Mouse (Mus musculus): ENCODE data around the gene Zscan2.

Zscan2 gene

DNA sequence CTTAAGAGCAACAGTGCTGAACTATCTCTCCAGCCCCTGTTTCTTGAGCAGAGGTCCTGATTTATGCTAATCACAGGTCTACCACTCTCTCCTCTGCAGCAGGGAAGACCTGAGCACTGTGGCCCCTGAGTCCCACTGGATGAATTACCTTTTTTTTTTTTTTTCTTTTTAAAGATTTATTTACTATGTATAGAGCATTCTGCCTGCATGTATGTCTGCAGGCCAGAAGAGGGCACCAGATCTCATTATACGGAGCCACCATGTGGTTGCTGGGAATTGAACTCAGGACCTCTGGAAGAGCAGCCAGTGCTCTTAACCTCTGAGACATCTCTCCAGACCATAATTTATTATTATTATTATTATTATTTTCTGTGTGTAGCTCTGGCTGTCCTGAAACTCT, 24.9 kb downstream of the Zscan2 start:
- DNase-seq (ENCODE audit: low spot score) = no peak

DNA sequence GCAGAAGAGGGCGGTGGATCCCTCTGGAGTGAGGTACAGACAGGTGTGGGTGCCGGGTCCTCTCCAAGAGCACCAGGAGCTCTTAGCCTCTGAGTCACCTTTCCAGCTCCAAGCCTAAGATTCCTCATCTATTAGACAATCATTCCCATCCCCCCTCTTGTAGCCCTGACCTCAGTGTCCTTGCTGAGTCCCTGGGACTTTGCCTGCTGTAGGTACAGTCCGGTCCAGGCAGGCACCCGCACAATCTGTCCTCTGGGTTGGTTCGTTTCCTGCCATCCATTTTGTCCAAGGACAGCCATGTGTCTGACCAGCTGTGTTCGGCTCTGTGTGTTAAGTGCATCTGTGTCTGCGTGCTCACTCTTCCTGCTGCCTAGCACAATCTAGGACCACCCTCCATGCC, 27.9 kb downstream of the Zscan2 start:
- no peak for DNase-seq (ENCODE audit: low spot score)

DNA sequence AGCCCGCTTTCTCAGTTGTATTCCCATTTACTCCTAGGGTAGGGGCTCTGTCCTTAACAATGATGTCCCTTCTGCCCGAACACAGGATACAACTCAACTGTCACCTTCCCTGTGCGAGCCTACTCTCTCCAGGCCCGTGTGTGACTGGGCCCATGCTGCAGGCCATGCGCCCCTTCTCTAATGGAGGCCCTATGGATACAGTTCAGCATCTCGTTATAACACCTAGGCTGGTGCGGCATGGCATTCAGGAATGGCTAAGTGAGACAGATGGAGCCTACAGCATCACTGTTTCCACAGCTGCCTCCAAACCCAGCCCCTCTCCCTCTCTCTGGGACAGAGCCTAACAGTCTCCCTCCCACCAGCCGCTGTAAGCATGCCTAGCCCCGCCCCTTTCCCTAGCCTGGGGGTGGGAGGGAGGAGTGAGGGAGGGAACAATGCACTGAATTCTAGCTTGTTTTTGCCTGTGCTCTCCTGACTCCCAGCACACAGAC, 28.3 kb downstream of the Zscan2 start:
- no peak for DNase-seq (ENCODE audit: low spot score)

DNA sequence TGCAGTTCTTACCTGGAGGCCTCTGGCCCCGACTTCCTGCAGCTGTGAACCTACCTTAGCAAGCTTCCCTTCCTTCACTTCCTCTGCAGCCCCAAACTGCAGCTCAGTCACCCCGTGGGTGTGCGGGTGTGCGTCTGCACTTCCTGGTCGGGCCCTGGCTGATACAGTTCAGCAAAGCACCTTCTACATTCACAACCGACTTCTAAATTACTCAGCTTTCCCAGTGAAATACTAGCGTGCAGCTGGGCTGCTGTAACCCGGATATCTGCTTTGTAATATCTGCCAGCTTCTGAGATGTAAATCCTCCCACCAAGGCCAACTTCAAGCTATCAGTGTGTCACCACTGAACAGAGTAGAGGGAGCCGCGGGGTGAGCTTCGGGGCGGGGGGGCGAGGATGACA, 29.1 kb downstream of the Zscan2 start:
- no peak for DNase-seq (ENCODE audit: low spot score)

DNA sequence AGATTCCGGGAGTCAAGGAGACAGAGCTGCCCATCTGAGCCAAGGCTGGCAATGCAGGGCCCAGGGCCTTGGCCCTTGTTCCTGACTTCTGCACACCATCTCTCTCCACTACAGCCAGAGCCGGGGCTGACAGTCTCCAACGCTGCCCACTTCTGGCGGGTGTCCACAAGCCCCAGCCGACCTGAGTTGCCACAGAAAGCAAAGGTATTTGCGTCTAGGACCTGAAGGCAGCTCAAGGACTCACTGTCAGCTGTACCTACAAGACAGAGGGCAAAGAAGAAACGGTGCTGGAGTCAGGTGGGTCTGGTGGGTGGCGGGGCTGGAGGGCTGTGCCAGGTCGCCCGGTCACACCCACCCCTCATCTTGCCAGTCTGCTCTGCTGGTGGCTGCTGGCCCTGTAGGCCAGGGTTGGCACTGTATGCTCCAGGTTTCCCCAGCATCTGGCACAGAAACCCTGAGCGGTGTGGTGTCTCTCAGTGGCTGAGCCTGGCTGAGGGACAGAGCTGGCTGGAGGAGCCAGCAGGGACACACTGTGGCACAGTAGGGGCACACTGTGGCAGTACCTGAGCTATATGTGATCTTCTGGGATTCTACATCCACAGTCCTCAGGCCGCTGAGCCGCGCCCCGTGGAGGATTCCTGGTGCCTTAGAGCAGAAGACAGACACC, 32.5 kb downstream of the Zscan2 start:
- no peak for DNase-seq (ENCODE audit: low spot score)

- no peak for DNase-seq (ENCODE audit: low spot score)
These were observed 33.0 kb downstream of the Zscan2 start for GRCm38 (mm10) chr7:80893753-80894129.

DNA sequence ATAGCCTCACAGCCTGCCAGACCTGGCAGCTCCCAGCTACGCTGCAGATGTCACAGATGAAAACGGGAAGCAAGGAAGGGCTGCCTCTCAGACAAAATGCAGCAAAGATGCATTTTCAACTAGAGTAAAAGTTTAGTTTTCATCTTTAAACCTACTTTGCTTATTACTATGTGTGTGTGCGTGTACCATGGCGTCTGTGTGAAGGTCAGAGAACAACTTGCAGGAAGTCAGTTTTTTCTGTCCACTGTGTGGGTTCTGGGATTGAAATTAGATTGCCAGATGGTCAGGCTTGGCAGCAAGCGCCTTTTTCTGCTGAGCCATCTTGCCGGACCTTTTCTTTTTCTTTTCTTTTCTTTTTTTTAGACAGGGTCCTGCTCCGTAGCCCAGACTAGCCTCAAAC, 33.5 kb downstream of the Zscan2 start:
- DNase-seq (ENCODE audit: low spot score) = no peak

DNA sequence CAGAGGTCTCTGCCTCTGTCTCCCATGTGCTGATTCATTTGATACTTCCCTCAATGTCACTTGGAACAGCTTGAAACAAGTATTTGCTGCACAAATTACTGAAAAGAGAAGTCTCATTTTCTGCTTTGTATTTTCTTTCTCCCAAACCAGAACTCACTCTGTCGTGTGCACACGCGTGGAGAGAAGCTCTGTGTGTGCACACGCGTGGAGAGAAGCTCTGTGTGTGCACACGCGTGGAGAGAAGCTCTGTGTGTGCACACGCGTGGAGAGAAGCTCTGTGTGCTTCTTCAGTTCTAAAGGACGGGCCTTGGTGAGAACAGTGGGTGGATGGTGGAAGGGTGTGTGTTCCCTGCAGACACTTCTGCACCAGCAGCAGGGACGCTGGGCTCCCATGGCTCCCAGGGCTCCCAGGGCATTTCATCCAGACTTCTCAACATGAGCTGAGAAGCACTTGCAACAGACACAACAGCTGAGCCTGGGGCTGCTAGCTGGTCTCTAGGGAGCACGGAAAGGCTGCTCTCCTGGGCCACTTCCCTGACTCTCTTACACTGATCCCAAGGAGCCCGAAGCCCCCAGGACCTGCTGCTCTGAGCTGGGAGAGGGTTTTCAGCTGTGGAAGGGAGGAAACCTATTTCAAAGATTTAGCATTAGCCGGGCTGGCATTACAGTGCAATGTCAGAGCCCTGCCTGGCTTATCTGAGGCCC, 34.2 kb downstream of the Zscan2 start:
- DNase-seq (ENCODE audit: low spot score) = no peak

- no peak for DNase-seq (ENCODE audit: low spot score)
These were observed 36.4 kb downstream of the Zscan2 start for GRCm38 (mm10) chr7:80897134-80897533.

GRCm38 (mm10) chr7:80897721-80898120, 37.0 kb downstream of the Zscan2 start:
- no peak for DNase-seq (ENCODE audit: low spot score)

DNA sequence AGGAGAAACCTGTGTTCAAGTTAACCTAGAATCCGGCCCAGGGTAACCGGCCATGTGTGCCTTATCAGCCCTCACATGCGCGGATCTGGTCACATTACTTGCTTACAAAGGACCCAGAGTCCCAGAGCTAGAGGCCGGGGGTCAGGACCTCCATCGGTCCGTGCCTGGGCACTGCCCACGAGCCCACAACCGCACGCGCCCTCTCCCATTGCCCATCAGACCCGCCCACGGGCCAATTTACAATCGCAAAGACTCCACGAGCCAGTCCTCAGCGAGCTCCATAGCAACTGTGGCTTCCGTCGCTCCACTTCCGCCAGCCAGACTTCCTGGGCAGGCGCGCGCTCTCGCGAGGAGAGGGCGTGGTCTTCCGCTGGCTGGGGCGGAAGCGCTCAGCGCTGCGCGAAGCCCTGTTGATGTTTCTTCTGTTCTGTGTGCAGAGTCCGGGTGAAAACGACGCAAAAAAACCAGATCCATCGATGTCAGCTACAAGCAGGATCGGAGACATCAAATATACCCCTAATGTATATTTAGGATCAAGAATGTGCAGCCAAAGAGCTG, 40.3 kb downstream of the Zscan2 start, which contains the start of gene Wdr73:
Gene Wdr73, minus strand, starts transcription at position 326 of the 558 bp plus-strand sequence.
- peak; percentile 88 for DNase-seq (ENCODE audit: low spot score)

- DNase-seq (ENCODE audit: low spot score) = no peak
These were observed 41.0 kb downstream of the Zscan2 start for GRCm38 (mm10) chr7:80901541-80902274.

GRCm38 (mm10) chr7:80903625-80904422, 43.1 kb downstream of the Zscan2 start:
- no peak for DNase-seq (ENCODE audit: low spot score)

DNA sequence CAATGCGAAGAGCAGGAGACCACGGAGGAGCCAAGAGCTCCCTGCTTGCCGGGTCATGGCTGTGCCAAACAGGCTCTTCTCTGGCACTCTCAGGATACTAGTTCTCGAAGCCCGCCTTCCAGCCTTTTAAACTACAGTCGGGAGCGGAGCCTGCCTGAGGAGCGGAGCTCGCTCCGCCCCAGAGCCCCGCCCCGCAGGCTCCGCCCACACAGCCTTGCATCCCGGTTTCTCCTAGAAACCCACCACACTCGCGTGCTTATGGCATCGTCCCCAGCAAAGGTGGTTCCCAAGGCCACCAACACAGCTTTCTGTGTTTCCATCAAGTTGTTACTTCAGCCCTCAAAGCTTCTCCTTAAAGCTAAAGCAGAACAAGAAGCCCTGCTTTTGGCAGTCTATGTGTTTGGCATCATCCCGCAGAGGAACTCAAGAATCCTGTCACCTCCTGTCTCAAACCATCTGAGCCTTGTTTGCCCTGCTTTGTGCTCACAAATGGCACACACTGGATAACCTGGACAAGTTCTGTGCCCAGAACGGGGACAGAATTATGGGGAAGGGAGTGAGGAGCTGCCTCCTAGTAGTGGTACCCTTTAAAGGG, 44.3 kb downstream of the Zscan2 start, which contains the start of gene Nmb:
Gene Nmb, minus strand, starts transcription at position 156 of the 595 bp plus-strand sequence.
- DNase-seq (ENCODE audit: low spot score) = peak; percentile 66

GRCm38 (mm10) chr7:80911053-80911452, 50.3 kb downstream of the Zscan2 start:
- no peak for DNase-seq (ENCODE audit: low spot score)

DNA sequence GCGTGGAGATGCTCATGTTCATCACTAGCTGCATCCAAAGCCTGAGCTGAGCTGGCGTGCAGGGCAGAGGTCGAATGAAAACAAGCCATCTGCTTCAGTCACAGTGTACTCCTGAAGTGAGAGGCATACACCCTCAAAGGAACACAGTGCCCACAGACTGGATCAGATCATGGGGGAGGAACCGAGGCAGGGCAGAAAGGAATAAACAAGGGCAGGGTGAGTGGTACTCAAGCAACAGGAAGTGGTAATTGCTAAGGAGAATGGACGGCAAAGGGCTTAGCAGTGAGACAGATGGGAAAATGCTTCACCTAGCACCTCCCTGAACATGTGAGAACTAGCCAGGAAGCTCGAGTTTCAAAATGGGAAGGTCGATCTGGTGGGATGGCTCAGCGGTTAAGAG, 51.8 kb downstream of the Zscan2 start:
- DNase-seq (ENCODE audit: low spot score) = no peak

DNA sequence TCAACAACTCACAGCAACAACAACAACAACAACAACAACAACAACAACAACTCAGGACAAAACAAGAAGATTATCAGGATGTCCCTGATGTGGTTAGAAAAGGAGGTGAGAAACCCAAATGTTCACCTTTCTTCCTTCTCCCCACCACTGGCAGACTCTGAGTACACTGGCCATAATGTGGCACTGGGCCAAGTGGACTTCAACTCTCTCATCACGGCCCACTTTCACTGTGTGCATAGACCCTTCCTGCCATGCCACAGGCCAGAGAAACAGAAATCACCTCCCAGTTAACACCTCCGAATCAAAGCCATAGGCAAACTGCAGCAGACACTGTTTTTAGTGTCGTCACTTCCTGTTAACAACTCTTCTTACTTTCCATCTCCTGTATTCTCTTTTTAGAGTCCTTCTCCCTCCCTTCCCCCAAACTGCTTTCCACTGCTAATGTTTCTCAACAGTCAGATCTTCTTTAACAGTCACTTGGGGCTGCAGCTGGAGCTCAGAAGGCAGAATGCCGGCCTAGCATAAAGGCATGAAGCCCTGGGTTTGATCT, 57.3 kb downstream of the Zscan2 start:
- no peak for DNase-seq (ENCODE audit: low spot score)

DNA sequence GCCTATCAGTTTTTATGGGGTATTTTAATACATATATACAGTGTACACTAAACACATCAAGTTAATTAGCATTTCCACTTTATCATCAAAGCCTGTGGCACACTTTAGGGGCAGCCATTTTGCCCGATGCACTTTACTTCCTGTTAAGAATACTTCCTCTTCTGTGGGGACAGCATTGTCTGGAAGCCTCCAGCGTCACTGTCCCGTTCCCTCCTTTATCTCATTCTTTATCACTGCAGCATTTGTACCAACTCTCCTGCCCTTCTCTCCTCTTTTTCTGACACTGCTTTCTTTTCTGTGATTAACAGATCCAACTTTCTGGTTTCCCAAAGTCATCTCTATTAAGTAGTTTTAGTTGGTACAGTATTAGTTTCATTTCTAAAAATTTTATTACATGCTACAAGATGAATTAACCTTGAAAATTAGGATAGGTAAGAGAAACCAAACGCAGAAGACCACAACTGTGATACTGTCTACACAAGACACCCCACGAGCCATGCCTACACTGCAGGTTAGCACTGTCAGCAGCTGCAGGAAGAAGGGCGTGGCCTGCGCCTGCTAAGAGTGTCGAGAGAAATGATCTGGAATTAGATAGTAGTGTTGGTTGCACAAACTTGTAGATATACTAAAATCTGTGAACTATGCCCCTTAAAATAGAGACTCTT, 58.4 kb downstream of the Zscan2 start:
- DNase-seq (ENCODE audit: low spot score) = no peak

GRCm38 (mm10) chr7:80919647-80920008, 58.9 kb downstream of the Zscan2 start:
- DNase-seq (ENCODE audit: low spot score) = no peak

- DNase-seq (ENCODE audit: low spot score) = no peak
These were observed 62.4 kb downstream of the Zscan2 start for GRCm38 (mm10) chr7:80923165-80923564.

All from urinary bladder, postnatal 25 days (tissue).